Mouse (Mus musculus) MEL (cell line): ENCODE measurements around the gene Myo3b.

Source experiments
- CTCF ChIP-seq, 3 experiments: IDR thresholded peaks in 2 of 3; conservative IDR thresholded peaks in 1 of 3; 2 replicates each; pipeline ENCODE4 v1.5.1; 2011 to 2012; ENCODE audit warnings: low read length in 3 of 3, low read depth in 2 of 3, mild to moderate bottlenecking in 2 of 3, improper control_type of control experiment in 1 of 3, inconsistent platforms in 1 of 3, mixed read lengths in 1 of 3, moderate library complexity in 1 of 3; ENCODE audit not compliant: control insufficient read depth in 1 of 3, insufficient read depth in 1 of 3, poor library complexity in 1 of 3, severe bottlenecking in 1 of 3
- MAZ ChIP-seq: IDR thresholded peaks from 2 replicates; pipeline ENCODE4 v1.6.1; 2012; ENCODE audit warnings: low read depth, mild to moderate bottlenecking, inconsistent platforms, low read length, improper control_type of control experiment
- MXI1 ChIP-seq: IDR thresholded peaks from 2 replicates; pipeline ENCODE4 v1.6.1; 2011; ENCODE audit warnings: mild to moderate bottlenecking, low read depth, low read length, improper control_type of control experiment
- NRF1 ChIP-seq: IDR thresholded peaks from 2 replicates; pipeline ENCODE4 v1.6.1; 2014; ENCODE audit warnings: low read depth, mild to moderate bottlenecking, inconsistent platforms, low read length, improper control_type of control experiment, moderate library complexity; ENCODE audit not compliant: poor library complexity, insufficient read depth, severe bottlenecking
- POLR2AphosphoS2 ChIP-seq: IDR thresholded peaks from 2 replicates; pipeline ENCODE4 v1.6.1; 2011; ENCODE audit warnings: low read length, improper control_type of control experiment
- RAD21 ChIP-seq: IDR thresholded peaks from 2 replicates; pipeline ENCODE4 v1.6.1; 2011; ENCODE audit warnings: mild to moderate bottlenecking, low read depth, low read length, improper control_type of control experiment
- RCOR1 ChIP-seq: IDR thresholded peaks from 2 replicates; pipeline ENCODE4 v1.6.1; 2012; ENCODE audit warnings: low read depth, mild to moderate bottlenecking, inconsistent platforms, low read length, improper control_type of control experiment
- TBP ChIP-seq: IDR thresholded peaks from 2 replicates; pipeline ENCODE4 v1.8.0; 2011; ENCODE audit warnings: low read depth, low read length, improper control_type of control experiment
- ZC3H11A ChIP-seq: IDR thresholded peaks from 2 replicates; pipeline ENCODE4 v1.6.1; 2012; ENCODE audit warnings: low read depth, mild to moderate bottlenecking, inconsistent platforms, low read length, improper control_type of control experiment

DNA sequence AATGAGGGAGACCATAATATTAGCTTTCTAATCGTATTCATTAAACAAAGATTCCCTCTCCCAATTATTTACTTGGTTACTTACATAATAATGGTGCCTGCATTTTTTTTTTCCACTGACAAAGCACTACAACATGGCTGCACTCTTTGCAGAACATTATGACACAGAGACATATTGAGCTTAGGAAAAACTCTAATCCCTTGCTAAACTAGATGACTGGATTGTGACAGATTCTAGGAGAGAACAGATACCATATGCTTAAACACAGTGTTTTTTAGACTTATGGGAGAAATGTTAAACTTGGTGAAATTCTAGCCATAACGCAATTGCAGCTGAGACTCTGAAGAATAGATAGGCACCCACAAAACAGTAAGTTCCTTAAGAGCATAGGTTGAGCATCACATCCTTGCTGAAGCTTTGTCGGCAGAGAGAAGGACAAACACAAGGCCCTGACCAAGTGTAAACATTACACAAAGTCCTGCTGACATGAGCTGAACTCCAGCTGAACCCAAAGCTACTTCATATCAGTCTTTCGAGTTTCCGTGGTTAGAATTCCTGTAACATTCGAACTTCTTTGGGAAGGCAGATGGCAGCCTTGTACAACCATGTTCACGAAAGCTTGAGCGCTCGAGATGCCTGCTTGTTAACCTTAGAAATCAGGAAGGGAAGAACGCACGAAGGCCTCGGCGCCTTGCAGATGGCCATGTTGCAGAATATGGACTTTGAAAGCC, 382.4 kb downstream of the Myo3b start:
- TF ChIP-seq CTCF (IDR thresholded peaks at IDR 0.05 in 2 of 3, conservative IDR thresholded peaks at IDR 0.05 in 1 of 3; ENCODE audit: control insufficient read depth in 1 of 3, insufficient read depth in 1 of 3, low read depth in 2 of 3, low read length in 3 of 3, poor library complexity in 1 of 3, severe bottlenecking in 1 of 3) (no peak), MXI1 (no peak), NRF1 (no peak), POLR2AphosphoS2 (no peak), RAD21 (no peak), ZC3H11A (no peak), RCOR1 (no peak), MAZ (no peak), TBP (no peak)
